Mouse (Mus musculus): ENCODE results near the gene Cyp21a1. TPM values are rescaled to one million over a fixed set of nuclear protein-coding genes. Genes with fewer than 3 reads are reported as not detected.
"Not testable (repeated sequence)": the region's sequence is repeated elsewhere in the genome, so short reads cannot be mapped to it uniquely, and the experiment has no call there.

Gene Cyp21a1
- polyA plus RNA-seq, 1 experiment from 2014 or later: not detected

DNA sequence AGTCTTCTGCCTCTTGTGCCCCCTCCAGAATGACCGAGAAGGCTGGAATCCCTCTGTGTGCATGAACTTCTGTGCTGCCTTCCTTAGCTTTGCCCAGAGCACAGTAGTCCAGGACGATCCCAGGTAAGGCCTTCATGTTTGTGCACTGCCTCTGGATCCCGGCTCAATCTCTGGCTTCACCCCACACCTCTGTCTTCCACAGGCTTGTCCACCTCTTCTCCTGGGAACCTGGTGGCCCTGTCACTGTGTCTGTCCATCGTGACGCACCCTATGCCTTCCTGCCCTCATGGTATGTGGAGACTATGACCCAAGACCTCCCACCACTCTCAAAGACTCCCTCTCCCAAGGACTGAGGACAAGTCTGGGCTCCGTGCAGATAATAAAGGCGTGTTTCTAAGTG is 34.4 kb upstream of the Cyp21a1 start:
- H3K4me2 ChIP-seq (ENCODE audit: low read depth, low read length, severe bottlenecking): no peak overlapping the region
- H3K27ac ChIP-seq (ENCODE audit: low read depth, low read length): no peak overlapping the region
- no peaks in the 10 kb centered on the region for H3K27me3 ChIP-seq (ENCODE audit: control insufficient read depth, insufficient read depth, low read length)
- 87% methylated on average over 7 of the region's 7 CpGs for WGBS
- H3K36me3 ChIP-seq (ENCODE audit: control insufficient read depth, insufficient read depth, low read length): peaks cover 11% of the 10 kb centered on the region
- H3K4me1 ChIP-seq (replicated peaks; ENCODE audit: control insufficient read depth, insufficient read depth, low read length): peaks cover 16% of the 10 kb centered on the region
- no peaks in the 10 kb centered on the region for H3K9me3 ChIP-seq (ENCODE audit: control insufficient read depth, low read length)
- H3K9ac ChIP-seq (ENCODE audit: low read length): no peak overlapping the region
- no peak for DNase-seq (ENCODE audit: low spot score)
- no peak for ATAC-seq (replicated peaks; ENCODE audit: low FRiP score)
- no peak overlapping the region for H3K4me3 ChIP-seq (ENCODE audit: low read depth, low read length)

DNA sequence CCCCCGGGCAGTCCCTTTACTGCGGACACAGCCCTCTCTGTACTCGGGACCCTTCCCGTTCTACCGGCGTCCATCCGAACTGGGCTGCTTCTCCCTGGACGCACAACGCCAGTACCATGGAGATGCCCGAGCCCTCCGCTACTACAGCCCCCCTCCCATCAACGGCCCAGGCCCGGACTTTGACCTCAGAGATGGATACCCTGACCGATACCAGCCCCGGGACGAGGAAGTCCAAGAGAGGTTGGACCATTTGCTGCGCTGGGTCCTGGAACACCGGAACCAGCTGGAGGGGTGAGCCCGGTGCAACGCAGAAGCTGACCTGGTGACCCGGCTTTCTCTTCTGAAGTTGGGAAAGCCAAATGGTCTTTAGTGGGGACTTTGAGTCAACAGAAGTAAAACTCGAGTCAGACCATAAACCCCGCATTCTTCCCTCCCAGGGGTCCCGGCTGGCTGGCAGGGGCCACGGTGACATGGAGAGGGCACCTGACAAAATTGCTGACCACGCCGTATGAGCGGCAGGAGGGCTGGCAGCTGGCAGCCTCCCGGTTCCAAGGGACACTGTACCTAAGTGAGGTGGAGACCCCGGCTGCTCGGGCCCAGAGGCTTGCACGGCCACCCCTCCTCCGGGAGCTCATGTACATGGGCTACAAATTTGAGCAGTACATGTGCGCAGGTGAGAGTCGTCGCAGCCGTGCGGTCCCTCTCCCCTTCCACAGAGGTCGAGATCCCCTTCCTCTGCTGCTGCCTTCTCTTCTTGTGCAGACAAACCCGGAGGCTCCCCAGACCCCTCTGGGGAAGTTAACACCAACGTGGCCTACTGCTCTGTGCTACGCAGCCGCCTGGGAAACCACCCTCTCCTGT is 33.3 kb upstream of the Cyp21a1 start:
- ATAC-seq (replicated peaks; ENCODE audit: low FRiP score) (peak; percentile 4; the same call in 1 of the 2 replicates), DNase-seq (ENCODE audit: low spot score) (no peak)
- Histone ChIP-seq H3K27ac (ENCODE audit: low read depth, low read length) (peak overlapping the region; percentile 41; the same call in 1 of the 2 replicates), H3K4me3 (ENCODE audit: low read depth, low read length) (peak overlapping the region; percentile 78), H3K9ac (ENCODE audit: low read length) (peak overlapping the region; percentile 77), H3K9me3 (ENCODE audit: control insufficient read depth, low read length) (no peaks in the 10 kb centered on the region), H3K4me1 (replicated peaks; ENCODE audit: control insufficient read depth, insufficient read depth, low read length) (peaks cover 16% of the 10 kb centered on the region), H3K27me3 (ENCODE audit: control insufficient read depth, insufficient read depth, low read length) (no peaks in the 10 kb centered on the region), H3K36me3 (ENCODE audit: control insufficient read depth, insufficient read depth, low read length) (peaks cover 11% of the 10 kb centered on the region), H3K4me2 (ENCODE audit: low read depth, low read length, severe bottlenecking) (peak overlapping the region; percentile 97)
- 45% methylated on average over 43 of the region's 43 CpGs for WGBS

DNA sequence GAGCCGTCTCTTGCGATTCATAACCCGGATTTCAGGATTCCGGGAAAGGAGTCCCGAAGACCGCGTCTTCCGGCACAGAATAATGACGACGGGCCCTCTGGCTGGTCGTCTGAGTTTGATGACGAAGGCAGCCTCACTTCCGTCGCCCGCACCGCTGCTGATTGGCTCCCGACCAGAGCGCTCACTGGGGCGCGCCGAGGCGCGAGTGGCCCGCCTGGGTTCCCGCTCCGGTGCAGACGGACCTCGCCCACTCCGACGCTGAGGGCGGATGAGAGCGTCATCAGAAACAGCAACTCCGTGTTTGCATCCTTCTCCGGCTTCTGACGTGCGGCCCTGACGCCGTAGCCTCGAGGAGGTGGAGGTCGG is 32.5 kb upstream of the Cyp21a1 start, which contains the start of the genes Stk19 and Dxo:
Gene Stk19, minus strand, starts transcription at position 90 of the 366 bp plus-strand sequence.
Gene Dxo, plus strand, starts transcription at position 164 of the 366 bp plus-strand sequence.
- under 1% methylated on average over 40 of the region's 40 CpGs for WGBS
- Histone ChIP-seq H3K4me1 (replicated peaks; ENCODE audit: control insufficient read depth, insufficient read depth, low read length) (peaks cover 16% of the 10 kb centered on the region), H3K36me3 (ENCODE audit: control insufficient read depth, insufficient read depth, low read length) (peaks cover 11% of the 10 kb centered on the region), H3K4me3 (ENCODE audit: low read depth, low read length) (peak within 1 kb of the TSS; percentile 78), H3K27ac (ENCODE audit: low read depth, low read length) (peak within 1 kb of the TSS; percentile 41; the same call in 1 of the 2 replicates), H3K4me2 (ENCODE audit: low read depth, low read length, severe bottlenecking) (peak within 1 kb of the TSS; percentile 97), H3K9me3 (ENCODE audit: control insufficient read depth, low read length) (no peaks in the 10 kb centered on the region), H3K9ac (ENCODE audit: low read length) (peak within 1 kb of the TSS; percentile 77), H3K27me3 (ENCODE audit: control insufficient read depth, insufficient read depth, low read length) (no peaks in the 10 kb centered on the region)
- ATAC-seq (replicated peaks; ENCODE audit: low FRiP score) (peak; percentile 92), DNase-seq (ENCODE audit: low spot score) (peak; percentile 98)

DNA sequence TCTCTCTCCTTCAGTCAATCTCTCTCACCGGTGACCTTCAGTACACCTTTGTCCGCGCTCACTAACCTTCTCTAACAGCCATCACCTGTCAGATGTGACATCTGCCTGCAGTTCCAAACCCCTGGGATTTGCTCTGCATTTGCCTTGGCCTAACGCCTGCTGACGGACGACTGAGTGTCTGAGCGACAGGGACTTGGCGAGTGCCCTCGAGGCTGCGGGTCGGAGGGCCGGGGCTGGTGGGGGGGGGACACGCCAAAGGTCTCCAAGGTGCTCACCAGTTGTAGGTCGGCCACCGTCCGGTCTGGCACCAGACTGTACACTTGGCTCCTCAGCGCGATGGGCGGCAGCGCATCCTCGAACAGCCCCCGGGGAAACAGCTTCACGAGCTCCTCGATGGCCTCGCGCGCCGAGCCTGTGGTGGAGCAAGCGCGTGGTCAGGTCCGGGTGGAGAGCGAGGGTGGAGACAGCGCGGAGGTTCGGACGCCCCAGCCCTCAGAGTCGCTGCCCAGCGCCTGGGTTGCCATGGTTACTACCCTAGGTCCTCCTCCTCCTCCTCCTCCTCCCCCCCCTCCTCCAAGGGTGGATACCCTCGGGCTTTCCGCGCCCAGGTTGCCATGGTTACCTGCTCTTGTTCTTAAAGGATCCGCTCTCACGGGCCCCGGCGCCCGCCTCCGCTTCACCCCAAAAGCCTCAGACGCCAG is 31.9 kb upstream of the Cyp21a1 start:
- peak overlapping the region; percentile 78 for H3K4me3 ChIP-seq (ENCODE audit: low read depth, low read length)
- H3K36me3 ChIP-seq (ENCODE audit: control insufficient read depth, insufficient read depth, low read length): peaks cover 11% of the 10 kb centered on the region
- no peaks in the 10 kb centered on the region for H3K27me3 ChIP-seq (ENCODE audit: control insufficient read depth, insufficient read depth, low read length)
- DNase-seq (ENCODE audit: low spot score) (no peak), ATAC-seq (replicated peaks; ENCODE audit: low FRiP score) (peak; percentile 85)
- 4% methylated on average over 48 of the region's 48 CpGs for WGBS
- no peaks in the 10 kb centered on the region for H3K9me3 ChIP-seq (ENCODE audit: control insufficient read depth, low read length)
- peak overlapping the region; percentile 77 for H3K9ac ChIP-seq (ENCODE audit: low read length)
- peak overlapping the region; percentile 14; the same call in 1 of the 2 replicates for H3K27ac ChIP-seq (ENCODE audit: low read depth, low read length)
- H3K4me2 ChIP-seq (ENCODE audit: low read depth, low read length, severe bottlenecking): peak overlapping the region; percentile 95
- H3K4me1 ChIP-seq (replicated peaks; ENCODE audit: control insufficient read depth, insufficient read depth, low read length): peaks cover 16% of the 10 kb centered on the region

DNA sequence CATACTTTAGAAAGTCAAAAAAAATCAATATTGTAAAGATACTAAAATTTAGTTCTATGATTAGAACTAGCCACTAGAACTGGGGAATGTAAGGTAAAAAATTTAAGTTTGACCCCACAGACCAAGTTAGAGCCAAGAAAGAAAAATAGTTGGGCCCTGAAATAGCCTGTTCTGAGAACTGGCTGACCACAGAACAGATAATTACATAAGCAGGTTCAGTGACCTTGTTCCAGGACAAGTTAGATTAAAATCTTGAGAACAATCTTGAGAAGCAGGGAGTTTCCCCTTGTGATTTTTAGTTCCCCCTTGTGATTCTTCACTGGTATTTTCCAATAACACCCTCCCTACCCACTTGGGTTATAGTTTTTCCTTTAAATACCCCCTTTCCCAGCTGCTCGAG is 26.4 kb upstream of the Cyp21a1 start:
- not testable (repeated sequence) for H3K36me3 ChIP-seq (ENCODE audit: control insufficient read depth, insufficient read depth, low read length)

DNA sequence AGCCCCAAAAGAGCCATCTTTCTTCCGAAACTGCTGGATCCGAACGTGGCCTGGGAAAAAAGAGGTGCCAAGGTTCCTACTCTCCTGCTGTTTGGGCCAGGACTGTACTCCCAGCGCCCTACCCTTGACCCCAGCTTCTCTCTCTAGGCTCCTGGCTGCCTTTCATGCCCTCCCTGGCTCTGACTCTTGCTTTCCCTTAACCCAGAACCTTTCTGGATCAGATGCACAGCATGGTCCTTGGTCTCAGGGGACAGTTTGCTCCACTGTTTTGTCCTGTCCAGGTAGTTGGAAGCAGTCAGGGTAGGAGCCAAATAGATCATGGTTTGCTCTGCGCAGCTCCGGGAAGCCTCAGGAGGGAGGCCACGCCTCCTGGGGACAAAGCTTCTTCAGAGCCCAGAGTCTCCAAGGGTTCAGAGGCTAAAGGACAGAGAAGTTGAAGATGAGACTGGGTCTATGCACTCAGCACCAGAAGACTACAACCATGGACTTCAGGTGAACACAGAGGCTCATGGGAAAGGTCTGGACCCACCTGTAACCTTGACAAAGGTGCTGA is 10.5 kb upstream of the Cyp21a1 start:
- Histone ChIP-seq H3K27me3 (ENCODE audit: control insufficient read depth, insufficient read depth, low read length) (no peaks in the 10 kb centered on the region), H3K9me3 (ENCODE audit: control insufficient read depth, low read length) (no peaks in the 10 kb centered on the region), H3K27ac (ENCODE audit: low read depth, low read length) (no peak overlapping the region), H3K4me1 (replicated peaks; ENCODE audit: control insufficient read depth, insufficient read depth, low read length) (no peaks in the 10 kb centered on the region), H3K4me2 (ENCODE audit: low read depth, low read length, severe bottlenecking) (no peak overlapping the region), H3K9ac (ENCODE audit: low read length) (no peak overlapping the region), H3K36me3 (ENCODE audit: control insufficient read depth, insufficient read depth, low read length) (no peaks in the 10 kb centered on the region), H3K4me3 (ENCODE audit: low read depth, low read length) (no peak overlapping the region)
- WGBS: 82% methylated on average over 7 of the region's 7 CpGs
- no peak for DNase-seq (ENCODE audit: low spot score)
- ATAC-seq (replicated peaks; ENCODE audit: low FRiP score): no peak

More for the DNA sequence above, 26.4 kb upstream of the Cyp21a1 start:
- not testable (repeated sequence) for DNase-seq (ENCODE audit: low spot score); H3K4me2 ChIP-seq (ENCODE audit: low read depth, low read length, severe bottlenecking); H3K4me3 ChIP-seq (ENCODE audit: low read depth, low read length); ATAC-seq (replicated peaks; ENCODE audit: low FRiP score); H3K9ac ChIP-seq (ENCODE audit: low read length); H3K27ac ChIP-seq (ENCODE audit: low read depth, low read length); H3K4me1 ChIP-seq (replicated peaks; ENCODE audit: control insufficient read depth, insufficient read depth, low read length); H3K27me3 ChIP-seq (ENCODE audit: control insufficient read depth, insufficient read depth, low read length); H3K9me3 ChIP-seq (ENCODE audit: control insufficient read depth, low read length)
- WGBS: 91% methylated on average over 1 of the region's 1 CpGs

DNA sequence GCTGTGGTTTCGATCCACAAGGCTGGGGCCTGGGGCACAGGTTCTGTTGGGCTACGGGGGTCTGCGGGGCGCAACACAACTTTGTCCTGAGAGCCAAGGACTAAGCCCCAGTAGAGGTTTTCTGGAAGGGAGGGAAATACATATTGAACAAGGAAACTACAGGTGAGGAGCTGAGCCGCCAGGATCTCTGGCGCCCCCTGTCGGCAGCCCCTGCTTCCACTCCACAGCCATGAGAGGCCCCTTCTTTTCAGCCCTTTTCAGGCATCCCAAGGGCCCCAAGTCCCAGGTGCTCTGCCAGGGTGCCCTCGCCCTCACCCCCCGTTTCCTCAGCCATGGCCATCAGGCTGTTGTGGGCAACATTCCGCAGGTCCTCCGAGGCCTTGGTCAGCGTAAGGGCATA is 9.4 kb upstream of the Cyp21a1 start:
- 62% methylated on average over 8 of the region's 12 CpGs for WGBS
- DNase-seq (ENCODE audit: low spot score): peak; percentile 61
- not testable (repeated sequence) for H3K4me3 ChIP-seq (ENCODE audit: low read depth, low read length); H3K4me1 ChIP-seq (replicated peaks; ENCODE audit: control insufficient read depth, insufficient read depth, low read length); H3K9me3 ChIP-seq (ENCODE audit: control insufficient read depth, low read length); H3K4me2 ChIP-seq (ENCODE audit: low read depth, low read length, severe bottlenecking); H3K27ac ChIP-seq (ENCODE audit: low read depth, low read length); H3K27me3 ChIP-seq (ENCODE audit: control insufficient read depth, insufficient read depth, low read length); ATAC-seq (replicated peaks; ENCODE audit: low FRiP score); H3K9ac ChIP-seq (ENCODE audit: low read length); H3K36me3 ChIP-seq (ENCODE audit: control insufficient read depth, insufficient read depth, low read length)

DNA sequence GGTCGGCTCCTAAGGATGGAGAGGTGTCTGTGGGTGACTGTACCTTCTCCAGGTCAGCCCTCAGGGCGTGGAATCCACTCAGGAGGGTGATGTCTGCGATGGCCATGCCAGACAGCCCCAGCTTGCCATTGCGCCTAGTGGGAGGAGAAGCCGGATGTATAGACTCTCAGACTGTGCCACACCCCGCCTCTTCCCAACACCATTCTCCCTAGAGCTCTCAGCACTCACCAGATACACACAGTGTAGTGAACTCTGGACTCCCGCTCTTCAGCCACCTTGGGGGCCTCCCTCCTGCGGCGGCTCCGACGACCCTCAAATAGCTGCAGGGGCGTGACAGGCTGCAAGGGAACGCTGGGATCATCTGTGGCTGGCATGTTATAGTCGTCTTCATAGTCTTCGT is 6.9 kb upstream of the Cyp21a1 start:
- WGBS: 73% methylated on average over 15 of the region's 15 CpGs
- Histone ChIP-seq H3K9me3 (ENCODE audit: control insufficient read depth, low read length) (no peaks in the 10 kb centered on the region), H3K9ac (ENCODE audit: low read length) (no peak overlapping the region), H3K4me3 (ENCODE audit: low read depth, low read length) (no peak overlapping the region), H3K27me3 (ENCODE audit: control insufficient read depth, insufficient read depth, low read length) (no peaks in the 10 kb centered on the region), H3K4me1 (replicated peaks; ENCODE audit: control insufficient read depth, insufficient read depth, low read length) (no peaks in the 10 kb centered on the region), H3K36me3 (ENCODE audit: control insufficient read depth, insufficient read depth, low read length) (no peaks in the 10 kb centered on the region), H3K4me2 (ENCODE audit: low read depth, low read length, severe bottlenecking) (no peak overlapping the region), H3K27ac (ENCODE audit: low read depth, low read length) (no peak overlapping the region)
- ATAC-seq (replicated peaks; ENCODE audit: low FRiP score): no peak
- peak; percentile 11 for DNase-seq (ENCODE audit: low spot score)
